Mouse (Mus musculus) kidney, adult 2 months (tissue): Measurements from ENCODE around the gene Lrrc23.

Experiments
- CTCF ChIP-seq: fragments of 200-500 bp; conservative IDR thresholded peaks from 2 replicates; pipeline ENCODE4 v1.5.1; 2011; ENCODE audit warnings: low read depth, mild to moderate bottlenecking, control low read depth, low read length, moderate library complexity, mixed read lengths; ENCODE audit not compliant: insufficient read depth, insufficient read length
- POLR2A ChIP-seq: fragments of 200-500 bp; IDR thresholded peaks from one replicate; pipeline ENCODE4 v1.6.1; 2011; ENCODE audit warnings: low read depth, low read length, control low read depth

- TF ChIP-seq CTCF (no peak), POLR2A (no peak)
Measured at GRCm38 (mm10) chr6:124767536-124767919, 12.0 kb downstream of the Lrrc23 start.
